Mouse (Mus musculus) T-cell, adult 2 months (primary cell): Measurements from ENCODE around the gene Enpp3.

Source experiments
- DNase-seq: peaks from one replicate; pipeline ENCODE4 v3.0.0; 2022; ENCODE audit warnings: low spot score

Gene Enpp3

DNA sequence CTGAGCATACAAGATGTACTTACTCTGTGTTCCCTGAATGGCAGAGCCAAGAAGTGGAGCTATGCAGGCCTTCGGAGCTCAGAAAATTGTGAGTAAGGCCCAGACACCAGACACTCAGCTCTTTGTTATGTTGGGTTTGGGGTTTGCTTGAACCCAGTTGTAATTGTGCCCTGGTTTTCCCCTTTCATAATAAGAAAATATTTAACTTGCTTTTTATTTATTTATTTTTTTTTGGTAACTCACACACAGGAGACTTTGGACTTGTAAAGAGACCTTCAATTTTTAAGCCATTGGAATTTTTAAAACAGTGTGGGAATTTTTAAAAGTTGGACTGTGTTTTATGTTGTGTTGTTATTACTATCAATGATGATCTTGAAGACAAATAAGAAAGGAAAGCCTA, at the start of gene Enpp3:
TSS of gene Enpp3 (minus strand) at position 148 of the 400 bp plus-strand sequence.
- no peak for DNase-seq

DNA sequence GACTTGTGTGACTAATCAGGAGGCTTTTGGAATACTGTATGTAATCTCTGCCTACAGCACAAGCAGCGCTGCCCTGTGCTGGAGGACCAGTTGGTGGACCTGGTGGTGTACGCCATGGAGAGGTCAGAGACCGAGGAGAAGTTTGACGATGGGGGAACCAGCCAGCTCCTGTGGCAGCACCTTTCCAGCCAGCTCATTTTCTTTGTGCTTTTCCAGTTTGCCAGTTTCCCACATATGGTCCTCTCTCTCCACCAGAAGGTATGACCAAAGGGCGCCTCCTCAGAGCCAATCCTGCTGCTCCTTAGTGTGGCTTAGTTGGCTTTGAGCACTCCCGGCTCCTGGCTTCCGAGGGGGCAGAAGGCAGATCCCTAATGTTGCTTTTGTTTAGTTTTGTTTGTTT, 45.7 kb upstream of the Enpp3 start:
- no peak for DNase-seq

DNA sequence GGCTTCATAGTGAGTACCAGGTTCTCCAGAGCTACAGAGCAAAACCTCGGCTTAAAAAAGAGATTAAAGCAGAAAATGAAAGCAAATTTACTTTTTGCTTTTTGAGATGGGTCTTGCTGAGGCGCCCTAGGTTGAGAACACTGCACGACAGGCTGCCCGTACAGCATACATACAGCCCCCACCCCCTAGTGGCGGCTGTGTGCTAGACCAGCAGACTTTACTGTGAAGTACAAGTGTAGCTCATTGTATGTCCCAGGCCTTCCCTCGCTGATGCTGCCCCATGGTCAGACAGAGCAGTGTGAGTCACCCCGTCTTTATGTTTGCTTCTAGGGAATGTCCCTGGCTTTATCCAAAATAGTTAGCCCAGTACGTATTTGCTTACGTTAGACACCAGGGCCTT, 43.4 kb upstream of the Enpp3 start:
- peak; percentile 13 for DNase-seq

DNA sequence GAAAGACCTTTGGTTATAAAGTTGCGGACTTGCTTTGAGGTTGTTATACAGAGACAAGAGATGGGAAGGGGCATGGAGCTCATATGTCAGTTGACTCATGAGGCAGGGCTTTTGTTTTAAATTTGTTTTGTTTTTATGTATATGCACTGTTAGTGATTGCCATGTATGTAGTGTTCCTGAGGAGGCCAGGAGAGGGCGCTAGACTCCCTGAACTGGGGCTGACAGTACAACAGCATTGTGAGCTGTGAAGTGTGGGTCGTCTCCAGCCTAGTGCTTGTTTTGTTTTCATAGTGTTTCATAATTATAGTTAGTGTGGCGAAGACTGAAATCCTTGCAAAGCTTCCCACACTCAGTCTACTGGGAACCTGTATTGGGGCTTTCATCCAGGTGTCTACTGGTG, 31.0 kb upstream of the Enpp3 start:
- DNase-seq: no peak

DNA sequence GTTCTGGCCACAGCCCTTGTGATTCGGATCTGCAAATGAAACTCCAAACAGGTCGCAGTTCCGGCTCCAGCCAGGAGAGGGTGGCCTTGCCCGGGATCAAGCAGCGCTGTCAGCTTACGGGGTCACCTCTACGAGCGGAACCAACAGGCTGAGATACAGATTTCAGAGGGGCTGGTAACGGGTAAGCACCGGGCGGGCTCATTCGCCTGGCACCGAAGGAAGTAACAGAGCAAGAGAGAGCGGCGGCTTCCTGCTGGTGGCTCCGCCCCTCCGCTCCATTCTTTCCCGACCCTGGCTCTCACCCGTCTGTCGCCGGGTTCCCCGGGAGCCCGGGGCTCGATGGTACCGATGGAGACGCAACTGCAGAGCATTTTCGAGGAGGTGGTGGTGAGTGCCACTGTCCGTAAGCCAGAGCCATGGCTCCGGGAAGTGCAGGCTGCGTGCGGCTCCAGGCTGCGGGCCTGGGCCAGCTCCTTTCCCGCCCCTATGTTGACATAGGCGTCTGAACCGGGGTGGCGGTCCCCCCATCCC, 27.2 kb upstream of the Enpp3 start, which contains the start of gene Med23:
TSS of gene Med23 (plus strand) at position 227 of the 531 bp plus-strand sequence.
- peak; percentile 96 for DNase-seq

DNA sequence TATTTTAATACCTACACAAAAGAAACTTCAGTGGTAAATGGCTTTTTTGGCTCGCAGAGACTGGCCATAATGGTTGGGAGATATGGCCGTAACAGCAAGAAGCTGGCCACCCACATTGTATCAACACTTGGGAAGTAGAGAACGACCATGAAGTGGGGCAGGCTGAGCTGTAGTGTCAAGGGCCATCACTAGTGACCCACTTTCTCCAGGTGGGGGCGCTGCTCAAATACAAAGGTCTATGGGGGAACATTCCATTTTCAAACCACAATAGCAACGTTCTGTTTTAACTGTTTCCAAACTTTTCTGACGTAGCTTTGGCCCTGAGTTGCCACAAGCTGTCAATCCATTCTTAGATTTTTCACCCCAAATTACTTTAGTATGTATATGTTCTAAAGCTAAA, 21.8 kb upstream of the Enpp3 start:
- DNase-seq: no peak

DNA sequence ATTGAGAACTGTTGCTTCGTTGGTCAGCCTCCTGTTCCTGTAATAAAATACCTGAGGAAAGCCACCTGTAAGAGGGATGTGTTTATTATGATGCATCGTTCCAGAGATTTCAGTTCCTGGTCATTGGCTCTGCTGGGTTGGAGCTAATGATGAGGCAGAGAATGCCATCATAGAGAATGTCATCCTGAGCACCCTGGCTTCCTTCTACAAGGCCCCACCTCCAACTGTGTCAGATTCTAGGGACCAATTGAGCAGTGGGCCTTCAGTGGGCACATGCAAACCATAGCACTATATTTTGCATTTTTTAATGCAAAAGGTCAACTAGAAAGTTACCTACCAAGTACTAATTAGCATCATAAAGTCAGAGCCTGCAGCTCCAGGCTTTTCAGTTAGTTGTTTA, 20.5 kb upstream of the Enpp3 start:
- DNase-seq: no peak

DNA sequence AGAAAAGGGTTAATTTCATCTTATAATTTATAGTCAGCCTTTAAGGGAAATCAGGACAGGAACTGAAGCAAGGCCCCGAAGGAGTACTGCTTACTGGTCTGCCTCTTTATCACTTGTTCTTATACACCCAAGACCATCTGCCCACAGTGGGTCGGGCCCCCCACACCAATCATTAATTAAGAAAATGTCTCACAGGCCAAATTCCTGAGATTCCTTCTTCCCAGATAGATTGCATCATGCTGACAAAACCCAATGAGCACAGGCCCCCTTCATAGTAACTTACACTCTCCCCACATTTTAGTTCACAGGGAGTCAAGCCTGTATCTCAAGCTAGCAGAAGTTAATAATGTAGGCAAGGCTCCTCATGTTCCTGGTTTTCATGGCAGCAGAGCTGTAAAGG, 625 bp downstream of the Enpp3 start:
- no peak for DNase-seq

DNA sequence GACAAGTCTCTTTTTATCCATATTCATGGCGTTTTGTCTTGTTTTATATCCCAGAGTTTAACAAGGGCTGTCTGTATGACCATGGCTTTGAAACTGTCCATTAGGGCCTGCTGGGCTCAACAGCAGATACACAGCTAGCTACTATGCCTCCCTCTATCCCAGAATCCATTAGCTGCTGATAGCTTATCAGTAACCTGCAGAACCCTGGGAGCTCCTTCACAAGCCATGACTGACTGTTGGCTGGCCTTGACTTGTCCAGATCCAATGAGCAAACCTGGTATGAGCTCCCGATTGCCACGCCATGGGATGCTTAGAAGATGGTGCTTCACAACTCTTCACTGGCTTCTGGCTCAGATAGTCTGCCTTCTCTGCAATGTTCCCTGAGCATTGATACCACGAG, 1.8 kb downstream of the Enpp3 start:
- DNase-seq: no peak

DNA sequence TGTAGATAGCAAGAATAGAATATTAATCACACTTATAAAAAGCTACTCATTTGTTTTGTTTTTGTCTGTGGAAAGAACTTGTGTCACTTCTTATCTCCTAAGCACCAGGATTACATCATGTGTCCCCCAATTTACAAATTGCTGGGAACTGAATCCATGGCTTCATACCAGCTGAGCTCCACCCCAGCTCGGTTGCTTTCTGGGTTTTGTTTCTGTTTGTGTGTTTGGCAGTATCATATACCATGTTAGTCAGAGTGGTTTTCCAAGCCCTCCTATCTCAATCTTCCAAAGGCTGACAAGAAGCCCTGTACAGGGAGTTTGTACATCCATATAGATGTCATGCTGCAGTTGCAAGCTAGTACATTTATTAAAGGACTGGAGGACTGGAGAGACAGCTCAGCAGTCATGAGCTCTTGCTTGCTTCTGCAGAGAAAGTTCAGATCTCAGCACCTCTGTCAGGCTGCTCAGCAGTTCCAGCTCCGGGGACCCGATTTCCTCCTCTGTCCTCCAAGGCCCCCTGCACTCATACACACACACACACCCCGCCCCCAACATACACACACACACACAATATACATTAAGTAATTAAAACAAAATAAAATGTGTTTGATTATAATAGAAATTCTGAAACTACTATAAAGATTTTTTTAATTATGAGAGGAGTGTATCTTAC, 6.1 kb downstream of the Enpp3 start:
- no peak for DNase-seq

DNA sequence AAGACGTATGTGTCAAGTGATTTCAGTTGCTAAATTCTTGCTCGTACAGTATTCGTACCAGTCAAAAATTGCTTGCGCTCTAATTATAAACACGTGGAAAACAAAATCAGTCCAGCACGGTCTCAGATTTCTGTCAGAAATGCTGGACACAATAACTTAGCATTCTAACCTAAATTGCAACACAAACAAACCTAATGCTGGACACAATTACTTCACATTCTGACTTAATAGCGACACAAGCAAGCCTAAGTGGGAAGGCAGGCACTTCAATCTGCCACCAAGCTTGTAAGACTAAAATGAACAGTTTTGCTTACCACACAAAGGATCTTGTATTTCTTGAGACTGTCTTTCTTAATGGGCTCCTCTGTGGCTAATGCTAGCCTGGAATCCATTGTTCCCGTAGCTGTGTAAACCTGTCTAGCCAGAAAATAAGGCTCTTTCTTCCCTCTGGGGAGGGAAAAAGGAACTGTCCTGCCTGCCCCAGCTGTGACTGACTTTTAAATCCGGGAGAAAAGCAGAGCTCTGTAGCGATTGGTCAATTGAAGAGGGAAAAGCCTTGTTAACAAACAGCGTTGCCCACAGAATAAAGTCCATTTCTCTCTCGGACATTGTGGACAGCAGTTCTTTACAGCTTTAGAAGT, 6.8 kb downstream of the Enpp3 start:
- DNase-seq: no peak

DNA sequence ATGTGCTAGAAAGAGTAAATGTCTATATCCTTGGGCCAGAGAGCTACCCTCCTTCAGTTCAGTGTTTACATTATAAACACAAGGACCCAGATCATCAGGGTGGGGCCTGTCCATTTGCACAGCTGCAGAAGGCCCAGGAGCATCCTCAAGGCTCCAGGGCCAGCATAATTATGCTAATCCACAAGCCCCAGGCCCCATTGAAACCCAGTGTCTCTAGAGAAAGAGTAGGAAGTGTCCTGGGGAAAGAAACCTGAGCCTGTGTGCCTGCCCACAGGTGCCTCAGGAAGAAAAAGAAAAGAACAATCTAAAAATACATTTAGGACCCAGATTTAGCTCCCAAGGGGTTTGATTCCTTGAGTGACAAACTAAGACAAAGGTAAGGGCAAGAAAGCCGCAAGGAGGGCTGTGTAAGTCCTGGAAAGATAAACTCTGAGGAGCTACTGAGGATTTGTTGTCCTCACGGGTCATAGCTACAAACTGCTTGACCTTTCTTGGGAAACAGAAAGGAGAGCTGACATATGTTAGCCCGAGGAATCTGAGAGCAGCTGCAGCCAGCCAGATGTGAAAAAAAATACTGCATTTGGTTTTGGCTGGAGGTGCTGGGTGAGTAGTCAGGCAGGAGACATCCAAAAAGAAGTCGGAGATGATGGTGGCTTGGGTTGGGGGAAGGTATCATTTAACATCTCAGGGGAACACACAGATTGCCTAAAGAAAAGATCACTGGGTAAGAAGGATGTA, 7.8 kb downstream of the Enpp3 start:
- no peak for DNase-seq

DNA sequence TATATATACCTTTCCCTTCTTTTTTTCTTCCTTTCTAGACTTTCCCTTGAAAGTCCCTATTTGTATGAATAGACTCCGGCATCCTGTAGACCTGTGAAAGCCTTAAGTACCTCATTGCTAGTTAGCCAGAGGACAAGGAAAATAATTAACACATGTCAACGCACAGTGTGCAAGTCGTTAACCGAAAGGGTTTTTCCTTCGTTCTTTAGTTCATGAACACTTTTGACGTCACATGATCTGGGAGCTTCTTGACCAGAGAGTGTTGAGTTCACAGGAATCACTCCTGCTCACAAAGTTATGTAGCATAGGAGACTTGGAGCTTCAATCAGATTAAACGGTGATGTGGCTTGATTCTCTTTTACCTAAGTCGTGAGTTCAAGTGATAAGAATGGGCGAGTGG, 10.3 kb downstream of the Enpp3 start:
- DNase-seq: no peak

DNA sequence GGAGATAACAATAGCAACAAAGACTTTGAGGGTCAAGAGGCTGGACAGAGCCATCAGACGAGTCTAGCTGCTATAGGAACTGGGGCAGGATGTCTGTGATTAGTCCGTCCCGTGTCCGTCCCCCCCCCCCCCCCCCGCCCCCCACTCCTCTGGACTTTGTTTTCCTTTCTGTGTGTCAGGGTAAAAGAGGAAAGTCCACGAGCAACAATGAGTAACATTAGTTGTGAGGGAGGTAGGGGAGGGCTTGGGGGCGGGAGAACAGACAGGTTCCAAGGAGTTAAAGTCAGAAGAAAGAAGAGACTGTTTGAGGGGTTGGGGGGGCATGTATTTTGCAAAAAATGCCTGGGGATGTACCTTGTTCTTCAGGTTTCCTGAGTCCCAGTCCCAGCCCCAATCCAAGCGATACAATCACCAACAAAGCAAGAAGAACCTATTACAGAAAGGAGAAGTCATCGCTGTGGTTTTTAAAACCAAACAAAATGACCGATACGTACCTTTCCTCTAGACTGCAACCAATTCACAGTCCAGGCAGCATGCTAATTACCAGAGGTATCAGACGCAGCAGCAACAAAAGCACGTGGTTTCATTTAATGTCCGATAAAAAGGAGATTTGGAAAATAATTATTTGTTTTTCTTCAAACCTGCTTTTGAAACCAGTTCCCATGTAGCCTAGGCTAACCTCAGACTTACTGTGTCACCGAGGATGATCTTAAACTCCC, 11.1 kb downstream of the Enpp3 start:
- DNase-seq: no peak

DNA sequence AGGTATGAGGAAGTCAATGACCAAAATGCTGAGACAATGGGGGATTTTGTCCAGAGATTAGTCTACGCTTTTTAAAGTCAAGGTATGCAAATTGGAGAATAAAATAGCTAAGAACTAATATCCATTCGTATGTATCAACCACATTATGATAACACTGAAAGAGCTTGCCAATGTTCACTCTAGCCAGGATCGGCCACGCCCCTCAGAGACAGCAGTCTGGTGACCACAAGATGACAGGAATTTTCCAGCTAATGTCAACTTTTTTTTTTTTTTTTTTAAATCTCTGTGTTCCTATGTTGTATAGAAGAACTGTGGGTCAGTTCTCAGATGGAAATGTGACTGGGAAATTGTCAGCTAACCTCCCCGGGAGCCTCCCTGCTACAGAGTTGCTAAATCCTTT, 12.2 kb downstream of the Enpp3 start:
- DNase-seq: no peak

DNA sequence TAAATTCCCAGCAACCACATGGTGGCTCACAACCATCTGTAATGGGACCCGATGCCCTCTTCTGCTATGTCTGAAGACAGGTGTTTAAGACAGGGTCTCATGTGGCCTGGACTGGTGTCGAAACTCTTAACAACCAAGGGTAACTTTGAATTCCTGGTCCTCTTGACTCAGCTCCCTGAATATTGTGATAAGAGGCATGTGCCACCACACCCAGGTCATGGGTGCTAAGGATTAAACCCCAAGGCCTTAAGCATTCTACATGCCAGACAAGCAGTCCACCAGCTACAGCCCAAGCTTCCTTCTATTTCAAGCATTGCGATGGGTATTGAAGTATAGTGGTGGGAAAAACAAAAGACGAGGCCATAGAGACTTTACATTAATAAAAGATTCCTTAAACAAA, 14.5 kb downstream of the Enpp3 start:
- no peak for DNase-seq

DNA sequence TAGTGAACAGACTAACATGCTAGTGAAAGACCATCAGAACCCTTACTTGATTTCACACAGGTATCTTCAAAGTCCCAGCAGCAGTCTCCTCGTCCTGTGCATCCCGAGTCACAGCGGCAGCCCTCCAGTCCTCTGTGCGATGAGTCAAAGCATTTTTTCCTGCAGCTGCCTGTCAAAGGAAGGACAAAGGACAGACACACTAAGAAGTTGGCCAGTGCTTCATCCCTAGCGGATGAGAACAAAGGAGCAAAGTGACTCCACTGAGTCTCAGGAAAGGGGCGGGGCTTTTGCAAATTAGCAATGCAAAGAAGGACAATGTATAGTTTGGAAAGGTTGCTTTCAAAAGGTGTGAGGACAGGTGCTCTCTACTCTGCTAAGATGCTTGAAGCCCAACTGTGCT, 16.5 kb downstream of the Enpp3 start:
- no peak for DNase-seq

DNA sequence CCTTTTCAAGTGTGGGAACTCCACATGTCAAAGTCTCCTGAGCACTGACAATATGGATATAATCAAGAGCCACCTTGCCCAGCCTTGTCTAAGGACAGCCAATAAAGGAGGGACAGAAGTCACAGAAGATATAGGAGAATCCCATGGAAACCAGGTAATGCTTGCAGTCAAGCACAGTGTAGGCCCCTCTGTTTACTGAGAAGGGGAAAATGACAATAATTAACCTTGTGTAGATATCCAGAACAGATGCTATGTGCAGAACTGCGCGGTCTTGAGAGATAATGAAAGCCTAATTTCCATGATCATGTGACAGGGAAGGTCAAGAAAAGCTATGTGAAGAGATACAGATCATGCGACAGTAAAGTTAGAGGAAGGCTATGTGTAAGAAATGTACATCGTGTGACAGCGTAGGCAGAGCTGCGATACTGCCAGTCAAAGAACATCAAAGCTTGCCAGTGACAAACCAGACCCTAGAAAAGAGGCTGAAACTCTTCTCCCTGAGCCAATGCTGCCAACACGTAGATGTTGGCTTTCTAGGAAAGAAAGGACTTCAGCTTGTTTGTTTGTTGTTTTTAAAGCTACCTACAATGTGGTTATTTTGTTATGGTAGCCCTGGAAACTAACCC, 17.1 kb downstream of the Enpp3 start:
- no peak for DNase-seq

DNA sequence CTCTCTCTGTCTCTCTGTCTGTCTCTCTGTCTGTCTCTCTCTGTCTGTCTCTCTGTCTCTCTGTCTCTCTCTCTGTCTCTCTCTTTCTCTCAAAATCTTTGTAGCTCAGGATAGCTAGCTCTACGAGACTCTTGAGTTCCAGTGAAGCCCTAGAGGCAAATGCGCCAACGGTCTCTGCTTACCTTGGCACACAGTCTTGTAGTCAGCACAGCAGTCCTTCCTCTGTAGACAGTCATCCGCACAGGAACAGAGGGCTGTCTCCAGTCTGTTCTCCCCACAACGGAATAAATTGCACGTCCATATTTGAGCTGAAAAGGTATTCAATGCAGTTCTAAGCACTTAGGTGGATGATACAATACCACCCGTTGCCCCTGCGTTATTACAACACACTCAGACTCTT, 18.0 kb downstream of the Enpp3 start:
- DNase-seq: no peak

DNA sequence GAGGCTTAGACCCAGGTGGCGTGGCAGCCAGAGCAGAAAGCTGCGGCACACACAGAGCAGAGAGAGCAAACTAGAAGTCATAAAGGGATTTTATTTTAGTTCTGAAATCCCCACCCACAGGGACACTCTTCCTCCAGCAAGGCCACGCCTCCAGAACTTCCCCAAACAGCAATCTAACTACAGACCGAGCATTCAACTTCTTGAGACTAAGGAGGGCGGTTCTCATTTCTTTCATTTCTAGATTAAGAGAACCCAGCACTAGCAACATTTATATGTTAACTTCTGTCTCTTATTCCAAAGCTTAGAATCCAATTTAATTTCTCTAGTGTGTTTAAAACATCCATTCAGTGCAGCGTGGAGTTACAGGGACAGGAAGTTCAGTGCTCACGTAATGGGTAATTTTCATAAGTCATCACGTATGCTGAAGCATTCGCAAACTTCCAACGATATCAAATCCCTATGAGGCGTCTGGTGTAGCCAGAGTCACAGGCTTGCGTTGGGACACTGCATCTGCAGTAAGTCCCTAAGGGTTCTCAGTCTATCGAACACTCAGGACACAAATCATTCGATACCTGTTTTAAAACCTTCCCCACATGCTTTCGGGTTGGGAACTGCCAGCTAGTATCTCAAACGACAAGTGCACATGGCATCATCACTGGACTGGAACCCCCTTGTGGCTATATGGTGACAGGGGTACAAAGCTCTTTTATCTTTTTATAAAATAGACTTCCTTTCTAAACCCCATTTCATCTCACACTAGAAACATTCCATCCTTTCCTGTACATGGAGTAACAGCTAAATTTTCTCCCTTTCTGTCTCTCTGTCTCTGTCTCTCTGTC, 18.7 kb downstream of the Enpp3 start:
- DNase-seq: peak; percentile 19

DNA sequence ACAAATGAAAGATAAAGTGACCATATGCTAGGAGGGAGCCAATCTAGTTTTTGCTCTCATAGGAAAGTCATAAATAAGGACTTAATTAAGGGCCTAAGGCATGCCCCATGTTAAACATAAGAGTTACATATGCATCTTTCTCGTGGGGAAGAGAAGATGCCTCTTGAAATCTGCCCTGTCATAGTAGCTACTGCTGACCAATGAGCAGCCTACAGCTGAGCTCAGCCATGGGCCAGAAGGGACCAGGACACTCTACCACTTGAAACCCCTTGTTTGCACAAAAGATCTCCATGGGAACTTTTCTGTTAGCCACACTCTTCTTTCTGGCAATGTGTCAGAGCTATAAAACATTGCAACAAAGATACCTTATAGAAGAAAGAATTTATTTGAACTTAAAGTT, 19.4 kb downstream of the Enpp3 start:
- no peak for DNase-seq
